Mouse (Mus musculus) hindbrain, embryonic 11.5 days (tissue): ENCODE results near the gene Cd47. TPM values are rescaled to one million over a fixed set of nuclear protein-coding genes. Genes with fewer than 3 reads are reported as not detected.

Experiments
- ATAC-seq: fragments of 200-750 bp; cut with Nextera tagmentation; 2 replicates; pipeline ENCODE4 v1.8.0; 2017; ENCODE audit warnings: mild to moderate bottlenecking, moderate TSS enrichment, moderate library complexity; ENCODE audit not compliant: low FRiP score
- DNase-seq: peaks from one replicate; pipeline ENCODE4 v3.0.0-alpha.2; 2015; ENCODE audit warnings: low spot score
- H3K27ac ChIP-seq: fragments of 300-500 bp; sonication (generic); 2 replicates; pipeline ENCODE4 v1.5.1; 2014; ENCODE audit warnings: mild to moderate bottlenecking, low read depth, low read length
- H3K27me3 ChIP-seq: fragments of 300-500 bp; sonication (generic); 2 replicates; pipeline ENCODE4 v1.6.1; 2014; ENCODE audit warnings: mild to moderate bottlenecking, low read length, moderate library complexity, mixed read lengths; ENCODE audit not compliant: control insufficient read depth, insufficient read depth
- H3K36me3 ChIP-seq: fragments of 300-500 bp; sonication (generic); 2 replicates; pipeline ENCODE4 v1.6.1; 2014; ENCODE audit warnings: mild to moderate bottlenecking, low read length, moderate library complexity, mixed read lengths; ENCODE audit not compliant: control insufficient read depth, insufficient read depth
- H3K4me1 ChIP-seq: fragments of 300-500 bp; sonication (generic); replicated peaks from 2 replicates; pipeline ENCODE4 v1.6.1; 2014; ENCODE audit warnings: low read length, mixed read lengths; ENCODE audit not compliant: control insufficient read depth, insufficient read depth
- H3K4me2 ChIP-seq: fragments of 300-500 bp; sonication (generic); replicated peaks from 2 replicates; pipeline ENCODE4 v1.6.1; 2014; ENCODE audit warnings: mild to moderate bottlenecking, low read depth, low read length
- H3K4me3 ChIP-seq: fragments of 300-500 bp; sonication (generic); 2 replicates; pipeline ENCODE4 v1.5.1; 2014; ENCODE audit warnings: low read depth, low read length
- H3K9ac ChIP-seq: fragments of 300-500 bp; sonication (generic); 2 replicates; pipeline ENCODE4 v1.6.1; 2014; ENCODE audit warnings: low read depth, low read length
- H3K9me3 ChIP-seq: fragments of 300-500 bp; sonication (generic); 2 replicates; pipeline ENCODE4 v1.6.1; 2016; ENCODE audit warnings: low read length; ENCODE audit not compliant: control insufficient read depth
- WGBS: fragments of 180-500 bp; shearing (Covaris S2); extraction: QIAGEN DNeasy Blood & Tissue Kit; methylation state at CpG from one replicate; pipeline ENCODE4 v1.1.7; 2014; 5-methylcytosine and 5-hydroxymethylcytosine counted together
- polyA plus RNA-seq: library from polyadenylated mRNA; unstranded; fragments of >200 nt; fragmentation: Nextera tagmentation; extraction: Ambion mirVana; gene quantifications from 2 replicates; pipeline ENCODE4 v1.2.1, GENCODE M21; 2014

The Cd47 gene
- polyA plus RNA-seq, 1 experiment from 2014 or later: 83.4 TPM

- no peaks in the 10 kb centered on the region for H3K27me3 ChIP-seq
- H3K4me2 ChIP-seq: no peak overlapping the region
- WGBS: 97% methylated on average over 1 of the region's 1 CpGs
- ATAC-seq (no peak), DNase-seq (no peak)
- H3K27ac ChIP-seq: no peak overlapping the region
- H3K36me3 ChIP-seq: no peaks in the 10 kb centered on the region
- no peak overlapping the region for H3K9ac ChIP-seq
- H3K4me1 ChIP-seq: no peaks in the 10 kb centered on the region
- H3K9me3 ChIP-seq: no peaks in the 10 kb centered on the region
- no peak overlapping the region for H3K4me3 ChIP-seq
These were observed 61.7 kb downstream of the Cd47 start for GRCm38 (mm10) chr16:49861986-49862385.

DNA sequence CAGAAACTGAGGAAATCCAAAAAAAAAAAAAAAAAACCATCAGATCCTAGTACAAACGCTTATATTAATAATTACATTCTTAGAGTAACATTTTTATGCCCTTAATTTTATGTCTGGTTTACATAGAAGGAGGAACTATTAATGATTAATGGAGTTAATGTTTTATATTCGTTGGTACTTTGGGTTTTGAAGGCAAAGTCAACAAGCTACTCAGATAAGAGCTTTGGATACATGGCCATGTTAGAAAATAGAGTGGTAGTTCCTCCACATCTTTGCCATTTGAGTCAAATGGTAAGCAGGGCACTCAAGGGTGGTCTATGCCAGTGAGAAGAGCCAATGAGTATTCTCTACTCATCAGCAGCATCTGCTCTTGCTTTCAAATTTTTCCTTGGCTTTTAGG, 66.3 kb downstream of the Cd47 start:
- H3K4me2 ChIP-seq: no peak overlapping the region
- H3K36me3 ChIP-seq: no peaks in the 10 kb centered on the region
- H3K4me3 ChIP-seq: no peak overlapping the region
- H3K9ac ChIP-seq: no peak overlapping the region
- ATAC-seq (no peak), DNase-seq (no peak)
- H3K27ac ChIP-seq: no peak overlapping the region
- H3K27me3 ChIP-seq: no peaks in the 10 kb centered on the region
- 91% methylated on average over 2 of the region's 2 CpGs for WGBS
- H3K9me3 ChIP-seq: no peaks in the 10 kb centered on the region
- no peaks in the 10 kb centered on the region for H3K4me1 ChIP-seq

GRCm38 (mm10) chr16:49868278-49868677, 67.9 kb downstream of the Cd47 start:
- 83% methylated on average over 1 of the region's 1 CpGs for WGBS
- Histone ChIP-seq H3K4me1 (no peaks in the 10 kb centered on the region), H3K4me3 (no peak overlapping the region), H3K27ac (no peak overlapping the region), H3K4me2 (no peak overlapping the region), H3K9ac (no peak overlapping the region), H3K9me3 (no peaks in the 10 kb centered on the region), H3K36me3 (no peaks in the 10 kb centered on the region), H3K27me3 (no peaks in the 10 kb centered on the region)
- DNase-seq (no peak), ATAC-seq (no peak)

DNA sequence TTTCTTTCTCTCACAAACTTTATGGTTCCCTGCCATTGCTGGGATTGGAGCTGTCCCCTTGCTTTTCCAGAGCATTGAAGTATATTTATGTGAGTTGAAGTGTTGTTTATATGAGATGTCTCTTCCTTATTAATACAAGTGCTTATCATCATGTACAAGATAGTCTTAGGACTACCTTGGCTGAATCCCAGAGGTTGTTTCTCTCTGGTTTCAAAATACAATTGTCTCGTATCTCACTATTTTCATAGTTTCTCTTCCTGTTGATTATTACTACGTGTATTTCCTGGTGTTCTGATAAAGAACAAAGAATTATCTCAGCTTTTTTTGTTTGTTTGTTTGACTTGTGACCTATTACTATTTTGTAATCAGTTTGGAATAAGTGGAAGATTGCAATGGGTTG, 73.6 kb downstream of the Cd47 start:
- Histone ChIP-seq H3K27ac (no peak overlapping the region), H3K4me2 (no peak overlapping the region), H3K36me3 (no peaks in the 10 kb centered on the region), H3K9ac (no peak overlapping the region), H3K27me3 (no peaks in the 10 kb centered on the region), H3K9me3 (no peaks in the 10 kb centered on the region), H3K4me3 (no peak overlapping the region), H3K4me1 (no peaks in the 10 kb centered on the region)
- WGBS: 83% methylated on average over 2 of the region's 2 CpGs
- DNase-seq: no peak
- ATAC-seq: no peak

DNA sequence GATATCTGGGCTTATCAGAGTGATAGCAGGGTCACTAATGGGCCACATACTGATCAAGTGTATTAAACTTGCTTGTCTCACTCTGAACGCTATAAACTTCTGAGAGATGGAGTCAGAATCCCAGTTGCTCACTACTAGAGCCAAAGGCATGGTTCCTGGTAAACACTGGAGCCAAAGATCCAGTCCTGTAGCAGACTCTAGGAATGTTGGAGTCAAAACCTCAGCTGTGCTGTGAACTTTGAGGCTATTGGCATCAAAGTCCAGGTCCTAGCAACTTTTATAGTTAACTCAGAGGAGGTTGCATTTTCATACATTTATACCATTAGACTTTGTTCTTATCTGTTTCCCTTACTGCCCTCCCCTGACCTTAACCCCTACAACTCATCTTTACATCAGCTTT, 74.2 kb downstream of the Cd47 start:
- Histone ChIP-seq H3K4me2 (no peak overlapping the region), H3K9ac (no peak overlapping the region), H3K27ac (no peak overlapping the region), H3K27me3 (no peaks in the 10 kb centered on the region), H3K4me3 (no peak overlapping the region), H3K36me3 (no peaks in the 10 kb centered on the region), H3K4me1 (no peaks in the 10 kb centered on the region), H3K9me3 (no peaks in the 10 kb centered on the region)
- ATAC-seq: no peak
- WGBS: 73% methylated on average over 1 of the region's 1 CpGs
- no peak for DNase-seq

DNA sequence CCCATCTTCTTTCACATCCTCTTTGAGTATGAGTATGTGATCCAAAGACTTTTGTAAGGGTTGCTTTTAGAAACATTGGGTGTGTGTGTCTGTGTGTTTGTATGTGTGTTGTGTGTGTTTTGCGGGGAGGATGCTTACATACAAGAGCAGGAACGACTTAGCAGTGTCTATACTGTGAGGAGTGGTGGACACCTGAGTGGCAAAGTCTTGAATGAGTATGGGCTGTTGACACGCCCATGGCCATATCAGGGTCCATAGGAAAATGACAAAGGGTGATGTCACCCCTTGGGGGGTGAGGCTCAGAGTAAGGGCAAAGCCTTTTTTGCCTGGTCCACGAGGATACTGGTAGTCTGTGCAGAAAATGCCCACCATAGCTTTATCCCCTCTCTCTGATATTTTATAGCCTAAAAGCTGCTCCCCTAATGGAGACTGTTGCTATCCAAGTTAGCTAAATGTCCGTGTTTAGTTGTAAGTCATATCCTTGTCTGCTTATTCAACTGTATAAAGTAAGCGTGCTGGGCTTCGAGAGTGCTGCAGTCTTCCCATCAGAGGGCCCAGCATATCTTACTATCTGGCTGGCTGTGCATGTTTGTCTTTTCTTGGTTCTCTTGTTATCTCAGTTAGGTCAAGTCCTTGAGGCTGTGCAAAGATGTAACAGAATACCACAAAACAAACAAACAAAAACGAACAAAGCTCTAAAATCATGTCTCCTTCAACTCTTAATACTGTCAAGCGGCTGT, 76.1 kb downstream of the Cd47 start:
- no peak overlapping the region for H3K9ac ChIP-seq
- 90% methylated on average over 9 of the region's 9 CpGs for WGBS

DNA sequence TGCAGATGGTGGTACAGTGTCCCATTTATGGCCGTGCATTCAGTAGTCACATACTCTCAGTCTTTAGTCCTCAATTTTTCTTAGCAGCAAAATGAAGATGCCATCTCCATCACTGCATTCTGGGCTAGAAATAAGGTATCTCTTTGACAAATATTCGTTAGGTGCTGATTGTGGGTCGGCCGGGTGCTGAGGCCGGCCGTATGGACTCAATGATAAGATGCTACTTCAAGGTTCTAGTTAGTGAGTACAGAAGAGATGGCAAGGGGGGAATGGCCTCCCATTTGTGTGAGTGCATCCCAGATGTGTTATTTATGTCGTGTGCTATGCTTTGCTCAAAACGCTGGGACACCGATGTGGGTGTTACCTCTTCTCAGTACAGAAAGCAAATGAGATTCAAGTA, 76.9 kb downstream of the Cd47 start:
- Histone ChIP-seq H3K4me2 (no peak overlapping the region), H3K4me3 (no peak overlapping the region), H3K27ac (no peak overlapping the region), H3K9ac (no peak overlapping the region), H3K27me3 (no peaks in the 10 kb centered on the region), H3K36me3 (no peaks in the 10 kb centered on the region), H3K9me3 (no peaks in the 10 kb centered on the region), H3K4me1 (no peaks in the 10 kb centered on the region)
- DNase-seq (no peak), ATAC-seq (no peak)
- 92% methylated on average over 9 of the region's 9 CpGs for WGBS

More for the DNA sequence above, 76.1 kb downstream of the Cd47 start:
- no peak for DNase-seq
- ATAC-seq: no peak
- H3K4me1 ChIP-seq: no peaks in the 10 kb centered on the region
- H3K36me3 ChIP-seq: no peaks in the 10 kb centered on the region
- H3K4me3 ChIP-seq: no peak overlapping the region
- H3K9me3 ChIP-seq: no peaks in the 10 kb centered on the region
- H3K27me3 ChIP-seq: no peaks in the 10 kb centered on the region
- no peak overlapping the region for H3K27ac ChIP-seq
- H3K4me2 ChIP-seq: no peak overlapping the region

- Histone ChIP-seq H3K4me2 (no peak overlapping the region), H3K4me1 (no peaks in the 10 kb centered on the region), H3K36me3 (no peaks in the 10 kb centered on the region), H3K27ac (no peak overlapping the region), H3K9ac (no peak overlapping the region), H3K4me3 (no peak overlapping the region), H3K9me3 (no peaks in the 10 kb centered on the region), H3K27me3 (no peaks in the 10 kb centered on the region)
- 93% methylated on average over 2 of the region's 2 CpGs for WGBS
- DNase-seq (no peak), ATAC-seq (no peak)
These were observed 77.7 kb downstream of the Cd47 start for GRCm38 (mm10) chr16:49878051-49878450.

- Histone ChIP-seq H3K9ac (no peak overlapping the region), H3K27me3 (no peaks in the 10 kb centered on the region), H3K4me2 (no peak overlapping the region), H3K4me1 (no peaks in the 10 kb centered on the region), H3K9me3 (no peaks in the 10 kb centered on the region), H3K4me3 (no peak overlapping the region), H3K36me3 (no peaks in the 10 kb centered on the region), H3K27ac (no peak overlapping the region)
- ATAC-seq: no peak
- DNase-seq: no peak
- 92% methylated on average over 9 of the region's 9 CpGs for WGBS
These were observed 86.2 kb downstream of the Cd47 start for GRCm38 (mm10) chr16:49886403-49887066.
